Mouse (Mus musculus): ENCODE results near the gene Prrt2. TPM values are rescaled to one million over a fixed set of nuclear protein-coding genes. Genes with fewer than 3 reads are reported as not detected.

The Prrt2 gene
- polyA plus RNA-seq, 1 experiment: 3.5 TPM

DNA sequence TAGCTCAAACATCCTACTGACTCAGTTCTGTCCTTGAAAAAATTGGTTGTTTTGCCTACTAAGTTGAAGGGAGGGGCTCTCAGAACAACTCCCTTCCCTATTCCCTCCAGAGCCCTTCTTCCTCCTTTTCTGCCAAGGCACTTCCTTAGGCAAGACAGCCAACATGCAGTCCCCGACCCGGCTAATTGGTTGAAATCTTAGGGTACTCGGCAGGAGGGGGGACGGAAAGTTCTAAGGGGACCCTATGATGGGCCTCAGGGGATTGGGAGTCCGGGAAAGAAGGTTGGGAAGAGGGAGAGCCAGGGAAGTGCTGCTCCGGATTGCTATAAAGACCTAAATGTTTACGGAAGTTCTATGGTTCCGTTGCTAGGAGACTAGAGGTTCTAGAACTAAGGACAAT lies 45.5 kb downstream of the Prrt2 start:
- Histone ChIP-seq H3K27me3 (ENCODE audit: control insufficient read depth, insufficient read depth, low read length, poor library complexity, severe bottlenecking) (no peaks in the 10 kb centered on the region), H3K9ac (ENCODE audit: low read depth, poor library complexity, severe bottlenecking) (peak overlapping the region; percentile 29), H3K36me3 (ENCODE audit: control insufficient read depth, insufficient read depth, low read length, poor library complexity, severe bottlenecking) (peaks cover 14% of the 10 kb centered on the region; the same call in 1 of the 2 replicates), H3K9me3 (replicated peaks; ENCODE audit: control insufficient read depth, insufficient read depth, low read length, poor library complexity, severe bottlenecking) (no peaks in the 10 kb centered on the region), H3K4me3 (ENCODE audit: low read depth, low read length) (peak overlapping the region; percentile 41), H3K4me1 (ENCODE audit: control insufficient read depth, insufficient read depth, low read length) (no peaks in the 10 kb centered on the region), H3K27ac (ENCODE audit: insufficient read depth, low read length) (0 out of 2 replicates have a peak overlapping the region, but pooled peaks have one; percentile 5)
- TF ChIP-seq POLR2A (IDR thresholded peaks at IDR 0.05; ENCODE audit: insufficient read depth, low read length): no peak
- no peak for TF ChIP-seq EP300 (IDR thresholded peaks at IDR 0.05; ENCODE audit: insufficient read depth, low read depth, low read length)
- TF ChIP-seq CTCF (IDR thresholded peaks at IDR 0.05; ENCODE audit: low read depth, low read length): no peak

Other genes with a start within 250 kb of the Prrt2 start
- gene Ypel3, start 244.3 kb downstream of the Prrt2 start, polyA plus RNA-seq (2011; ENCODE audit: insufficient read depth, insufficient read length, low read depth, missing spikeins): 56.8 and 62.1 TPM in 2 replicates
- 1.7 TPM in 2 replicates for gene Tbx6, start 239.7 kb downstream of the Prrt2 start, polyA plus RNA-seq (2011; ENCODE audit: insufficient read depth, insufficient read length, low read depth, missing spikeins)
- gene Ppp4c, start 228.7 kb downstream of the Prrt2 start, polyA plus RNA-seq (2011; ENCODE audit: insufficient read depth, insufficient read length, low read depth, missing spikeins): 111 and 127 TPM in 2 replicates
- 2.7 and 4.2 TPM in 2 replicates for gene Fam57b, start 223.5 kb downstream of the Prrt2 start, polyA plus RNA-seq (2011; ENCODE audit: insufficient read depth, insufficient read length, low read depth, missing spikeins)
- gene 4930451I11Rik, start 189.6 kb downstream of the Prrt2 start, polyA plus RNA-seq (2011; ENCODE audit: insufficient read depth, insufficient read length, low read depth, missing spikeins): not detected in 2 replicates
- 3.2 and 3.3 TPM in 2 replicates for gene Doc2a, start 173.8 kb downstream of the Prrt2 start, polyA plus RNA-seq (2011; ENCODE audit: insufficient read depth, insufficient read length, low read depth, missing spikeins)
- 116 and 120 TPM in 2 replicates for gene Hirip3, start 159.2 kb downstream of the Prrt2 start, polyA plus RNA-seq (2011; ENCODE audit: insufficient read depth, insufficient read length, low read depth, missing spikeins)
- gene Ino80e, start 158.8 kb downstream of the Prrt2 start, polyA plus RNA-seq (2011; ENCODE audit: insufficient read depth, insufficient read length, low read depth, missing spikeins): 104 and 118 TPM in 2 replicates
- gene Taok2, start 136.5 kb downstream of the Prrt2 start, polyA plus RNA-seq (2011; ENCODE audit: insufficient read depth, insufficient read length, low read depth, missing spikeins): 37.9 and 41.0 TPM in 2 replicates
- gene Tmem219, start 98.3 kb downstream of the Prrt2 start, polyA plus RNA-seq (2011; ENCODE audit: insufficient read depth, insufficient read length, low read depth, missing spikeins): 16.3 and 17.2 TPM in 2 replicates
- gene Kctd13, start 92.3 kb downstream of the Prrt2 start, polyA plus RNA-seq (2011; ENCODE audit: insufficient read depth, insufficient read length, low read depth, missing spikeins): 25.5 and 26.8 TPM in 2 replicates
- 0.36 and 0.41 TPM in 2 replicates for gene Asphd1, start 71.6 kb downstream of the Prrt2 start, polyA plus RNA-seq (2011; ENCODE audit: insufficient read depth, insufficient read length, low read depth, missing spikeins)
- gene Sez6l2, start 70.6 kb downstream of the Prrt2 start, polyA plus RNA-seq (2011; ENCODE audit: insufficient read depth, insufficient read length, low read depth, missing spikeins): 1.4 and 1.9 TPM in 2 replicates
- gene Cdipt, start 45.3 kb downstream of the Prrt2 start, polyA plus RNA-seq (2011; ENCODE audit: insufficient read depth, insufficient read length, low read depth, missing spikeins): 42.8 and 53.3 TPM in 2 replicates
- 1.4 and 2.4 TPM in 2 replicates for gene Cdiptos, start 45.1 kb downstream of the Prrt2 start, polyA plus RNA-seq (2011; ENCODE audit: insufficient read depth, insufficient read length, low read depth, missing spikeins)
- 17.9 and 18.8 TPM in 2 replicates for gene Mvp, start 6.6 kb downstream of the Prrt2 start, polyA plus RNA-seq (2011; ENCODE audit: insufficient read depth, insufficient read length, low read depth, missing spikeins)
- 22.1 and 26.6 TPM in 2 replicates for gene Pagr1b, start 4.7 kb downstream of the Prrt2 start, polyA plus RNA-seq (2011; ENCODE audit: insufficient read depth, insufficient read length, low read depth, missing spikeins)
- gene Pagr1a, start 3.9 kb downstream of the Prrt2 start, polyA plus RNA-seq (2011; ENCODE audit: insufficient read depth, insufficient read length, low read depth, missing spikeins): 12.7 and 27.9 TPM in 2 replicates
- 2.2 and 23.9 TPM in 2 replicates for gene Gm42742, start 114 bp downstream of the Prrt2 start, polyA plus RNA-seq (2011; ENCODE audit: insufficient read depth, insufficient read length, low read depth, missing spikeins)
- 117 and 123 TPM in 2 replicates for gene Maz, start 5.8 kb upstream of the Prrt2 start, polyA plus RNA-seq (2011; ENCODE audit: insufficient read depth, insufficient read length, low read depth, missing spikeins)
- 106 and 109 TPM in 2 replicates for gene Kif22, start 21.3 kb upstream of the Prrt2 start, polyA plus RNA-seq (2011; ENCODE audit: insufficient read depth, insufficient read length, low read depth, missing spikeins)
- gene Zg16, start 66.1 kb upstream of the Prrt2 start, polyA plus RNA-seq (2011; ENCODE audit: insufficient read depth, insufficient read length, low read depth, missing spikeins): not detected in 2 replicates
- gene AI467606, start 70.1 kb upstream of the Prrt2 start, polyA plus RNA-seq (2011; ENCODE audit: insufficient read depth, insufficient read length, low read depth, missing spikeins): 1.6 TPM in 2 replicates
- gene Qprt, start 101.0 kb upstream of the Prrt2 start, polyA plus RNA-seq (2011; ENCODE audit: insufficient read depth, insufficient read length, low read depth, missing spikeins): 8.6 and 9.3 TPM in 2 replicates
- 1.5 and 2.2 TPM in 2 replicates for gene Spn, start 116.6 kb upstream of the Prrt2 start, polyA plus RNA-seq (2011; ENCODE audit: insufficient read depth, insufficient read length, low read depth, missing spikeins)
- 98.6 and 120 TPM in 2 replicates for gene Cd2bp2, start 174.8 kb upstream of the Prrt2 start, polyA plus RNA-seq (2011; ENCODE audit: insufficient read depth, insufficient read length, low read depth, missing spikeins)
- 42.8 and 55.5 TPM in 2 replicates for gene Tbc1d10b, start 187.3 kb upstream of the Prrt2 start, polyA plus RNA-seq (2011; ENCODE audit: insufficient read depth, insufficient read length, low read depth, missing spikeins)
- 278 and 351 TPM in 2 replicates for gene Mylpf, start 187.7 kb upstream of the Prrt2 start, polyA plus RNA-seq (2011; ENCODE audit: insufficient read depth, insufficient read length, low read depth, missing spikeins)
- 52.1 and 57.0 TPM in 2 replicates for gene Zfp553, start 211.8 kb upstream of the Prrt2 start, polyA plus RNA-seq (2011; ENCODE audit: insufficient read depth, insufficient read length, low read depth, missing spikeins)
- 210 and 229 TPM in 2 replicates for gene Sept1, start 211.9 kb upstream of the Prrt2 start, polyA plus RNA-seq (2011; ENCODE audit: insufficient read depth, insufficient read length, low read depth, missing spikeins)
- gene Zfp771, start 223.1 kb upstream of the Prrt2 start, polyA plus RNA-seq (2011; ENCODE audit: insufficient read depth, insufficient read length, low read depth, missing spikeins): 8.2 and 8.7 TPM in 2 replicates
- gene Dctpp1, start 239.5 kb upstream of the Prrt2 start, polyA plus RNA-seq (2011; ENCODE audit: insufficient read depth, insufficient read length, low read depth, missing spikeins): 133 and 135 TPM in 2 replicates